Mouse (Mus musculus) cerebellum, postnatal 36 days (tissue): ENCODE data around the gene Lrrc8d.

Experiments
- DNase-seq, 2 experiments: peaks; one replicate each; pipeline ENCODE4 v3.0.0; 2021 to 2022; ENCODE audit warnings: mixed read lengths in 2 of 2

The Lrrc8d gene

GRCm38 (mm10) chr5:105821390-105821789 lies 121.6 kb downstream of the Lrrc8d start:
- DNase-seq: no peak

GRCm38 (mm10) chr5:105822521-105823498 lies 123.0 kb downstream of the Lrrc8d start:
- no peak for DNase-seq

GRCm38 (mm10) chr5:105824282-105824681 lies 124.5 kb downstream of the Lrrc8d start:
- no peak for DNase-seq

- DNase-seq: no peak
These were observed 125.1 kb downstream of the Lrrc8d start for GRCm38 (mm10) chr5:105824827-105825226.

GRCm38 (mm10) chr5:105826916-105827510 lies 127.2 kb downstream of the Lrrc8d start:
- DNase-seq: no peak

DNA sequence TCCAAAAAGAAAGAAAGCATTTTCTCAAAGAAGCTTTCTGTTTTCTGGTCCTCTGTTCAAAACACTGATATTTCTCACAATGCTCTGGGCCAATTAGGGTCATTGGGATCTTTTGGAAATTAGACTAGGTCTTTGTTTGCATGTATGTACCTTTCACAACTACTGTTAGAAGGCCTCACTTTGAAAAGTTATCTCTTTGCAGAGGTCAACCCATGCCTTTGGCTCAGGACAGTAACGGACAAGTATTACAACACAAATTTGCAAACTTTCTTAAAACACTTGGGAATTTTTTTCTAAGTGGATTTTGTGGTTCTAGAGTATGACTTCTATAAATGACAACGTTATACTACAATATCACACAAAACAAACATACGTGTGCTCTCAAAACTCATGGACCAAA lies 128.3 kb downstream of the Lrrc8d start:
- no peak for DNase-seq

GRCm38 (mm10) chr5:105829008-105829586 lies 129.3 kb downstream of the Lrrc8d start:
- no peak for DNase-seq

GRCm38 (mm10) chr5:105832140-105832539 lies 132.4 kb downstream of the Lrrc8d start:
- no peak for DNase-seq

- DNase-seq: no peak
These were observed 134.2 kb downstream of the Lrrc8d start for GRCm38 (mm10) chr5:105833923-105834322.

- DNase-seq: no peak
These were observed 136.2 kb downstream of the Lrrc8d start for GRCm38 (mm10) chr5:105836006-105836405.

DNA sequence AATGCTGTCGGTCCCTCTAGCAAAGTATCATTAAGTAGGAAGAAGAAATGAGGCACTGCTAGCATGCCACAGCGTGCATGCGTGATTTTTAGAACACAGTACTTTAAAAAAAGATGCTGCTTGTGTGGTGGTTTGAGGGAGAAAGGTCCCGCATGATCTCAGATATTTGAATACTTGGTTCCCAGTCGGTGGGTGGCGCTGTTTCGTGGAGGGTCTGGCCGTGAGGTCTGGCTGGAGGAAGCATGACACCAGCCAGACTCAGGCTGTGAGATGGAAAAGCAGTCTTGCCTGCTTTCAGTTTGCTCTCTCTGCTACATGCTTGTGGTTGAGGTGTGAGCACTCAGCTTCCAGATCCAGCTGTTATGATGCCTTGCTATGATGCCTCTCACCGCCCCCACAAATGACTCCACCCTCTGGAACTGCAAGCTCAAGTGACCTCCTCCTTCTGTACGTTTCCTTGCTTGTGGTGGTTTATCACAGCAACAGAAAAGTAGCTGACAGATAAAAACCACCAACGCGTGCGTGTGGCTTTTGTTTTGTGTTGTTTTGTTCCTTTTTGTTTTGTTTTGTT lies 140.1 kb downstream of the Lrrc8d start:
- no peak for DNase-seq

GRCm38 (mm10) chr5:105844044-105844753 lies 144.4 kb downstream of the Lrrc8d start:
- DNase-seq: no peak

- DNase-seq: no peak
These were observed 145.3 kb downstream of the Lrrc8d start for GRCm38 (mm10) chr5:105845041-105845440.

GRCm38 (mm10) chr5:105847726-105848125 lies 148.0 kb downstream of the Lrrc8d start:
- DNase-seq: no peak

- DNase-seq: no peak
These were observed 149.5 kb downstream of the Lrrc8d start for GRCm38 (mm10) chr5:105849222-105849621.

GRCm38 (mm10) chr5:105849643-105850042 lies 149.9 kb downstream of the Lrrc8d start:
- no peak for DNase-seq

- DNase-seq: no peak
These were observed 153.5 kb downstream of the Lrrc8d start for GRCm38 (mm10) chr5:105853271-105853670.

DNA sequence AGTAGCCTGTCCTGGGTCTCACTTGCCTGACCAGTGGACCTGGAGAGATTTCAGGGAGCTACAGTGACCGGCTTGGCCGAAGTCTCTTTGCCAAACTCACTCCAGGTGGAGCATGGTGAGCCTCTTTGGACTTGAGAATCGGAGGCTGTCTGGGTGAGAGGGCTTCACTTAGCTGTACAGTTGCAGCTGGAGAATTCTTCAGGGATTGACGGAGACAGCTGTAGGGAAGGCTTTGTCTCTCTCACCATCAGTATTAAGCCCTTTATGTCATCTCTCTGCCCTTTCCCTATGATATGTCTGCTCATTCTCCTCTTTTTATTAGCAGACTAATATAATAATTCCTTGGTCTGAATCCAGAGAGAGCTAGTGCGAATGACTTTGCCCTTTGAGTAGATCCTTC lies 157.7 kb downstream of the Lrrc8d start:
- no peak for DNase-seq

DNA sequence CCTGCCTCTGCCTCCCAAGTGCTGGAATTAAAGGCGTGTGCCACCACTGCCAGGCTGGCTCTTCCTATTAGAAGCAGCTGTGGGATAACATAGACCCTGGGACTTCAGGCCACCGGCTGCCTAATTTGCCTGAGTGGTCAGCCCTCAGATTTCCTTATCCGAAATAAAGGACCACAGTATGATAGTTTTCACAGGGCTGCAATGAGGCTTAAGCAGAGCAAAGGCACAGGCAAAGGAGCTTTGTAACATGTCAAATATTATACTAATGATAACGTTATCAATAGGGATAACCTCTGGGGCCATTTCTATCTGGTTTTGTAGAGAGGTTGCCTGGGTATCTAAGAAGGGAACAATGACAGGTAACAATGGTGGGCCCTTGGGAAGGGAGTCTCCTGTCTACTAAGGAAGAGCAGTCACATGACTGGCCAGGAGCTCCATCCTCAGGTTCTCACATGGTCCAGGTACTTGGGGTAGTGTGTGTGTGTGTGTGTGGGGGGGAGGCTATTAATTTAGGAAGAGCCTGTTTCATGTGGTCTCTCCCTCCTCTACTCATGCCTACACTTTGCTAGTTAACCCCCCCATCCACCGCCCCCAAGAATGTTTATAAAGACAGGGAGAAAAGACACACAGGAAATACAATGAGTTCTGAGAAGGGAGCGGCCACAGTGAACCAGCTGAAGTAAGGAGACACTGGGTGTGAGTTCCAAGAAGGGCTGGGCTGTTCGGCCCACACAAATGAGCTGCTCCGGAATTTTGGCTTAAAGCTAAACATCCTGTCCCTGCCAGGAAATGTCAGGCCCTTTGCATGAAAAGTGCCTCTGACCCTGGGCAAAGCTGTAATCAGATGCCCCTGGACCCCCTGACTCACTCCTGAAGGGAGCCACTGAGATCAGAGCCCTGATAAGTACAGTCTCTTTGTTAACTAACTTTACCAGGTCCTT lies 159.3 kb downstream of the Lrrc8d start:
- no peak for DNase-seq

DNA sequence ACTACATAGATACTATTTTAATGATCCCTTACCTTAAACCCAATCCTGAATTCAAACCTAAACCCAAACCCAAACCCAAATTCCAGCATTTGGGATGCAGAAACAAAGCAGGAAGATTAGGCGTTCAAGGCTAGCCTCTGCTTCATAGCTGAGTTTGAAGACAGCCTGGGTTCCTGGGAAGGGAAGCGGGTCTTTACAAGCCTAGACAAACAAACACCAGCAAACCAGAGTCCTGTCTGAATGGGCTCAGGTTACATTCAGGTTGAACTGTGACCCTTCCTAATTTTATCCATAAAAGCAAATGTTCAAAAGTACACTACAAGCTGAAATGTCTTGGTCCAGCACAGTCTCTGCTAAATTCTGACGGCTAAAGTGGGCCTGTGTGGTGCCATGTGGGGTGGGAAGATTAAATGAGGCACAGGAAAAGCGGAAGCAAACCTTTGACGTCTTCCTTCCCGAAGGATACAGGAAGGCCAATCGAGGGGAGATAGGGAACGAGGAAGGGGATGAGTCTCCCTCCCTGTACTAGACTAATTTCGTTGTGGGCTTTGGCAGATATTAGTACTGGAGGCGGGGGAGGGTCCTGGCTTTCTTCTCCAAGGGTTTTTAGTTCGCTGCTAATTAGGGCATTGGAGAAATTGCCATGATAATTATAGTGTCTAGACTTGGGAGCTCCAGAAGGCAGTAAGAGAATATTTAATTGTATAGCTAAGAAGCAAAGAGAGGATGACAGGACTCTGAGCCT lies 160.1 kb downstream of the Lrrc8d start:
- no peak for DNase-seq

DNA sequence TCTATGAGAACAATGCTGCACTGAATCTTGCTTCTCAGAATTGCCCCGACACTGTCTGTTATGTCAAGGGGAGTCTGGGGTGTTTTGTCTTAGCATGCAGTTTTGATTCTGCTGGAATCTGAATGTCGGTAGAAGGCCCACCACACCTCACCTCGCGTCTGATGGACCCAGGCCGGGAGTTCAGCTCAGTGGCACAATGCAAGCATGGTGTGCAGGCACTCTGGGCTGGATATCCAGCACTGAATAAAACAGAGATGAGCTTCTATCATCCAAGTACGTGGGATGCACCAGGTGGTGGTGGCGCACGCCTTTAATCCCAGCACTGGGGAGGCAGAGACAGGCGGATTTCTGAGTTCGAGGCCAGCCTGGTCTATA lies 160.7 kb downstream of the Lrrc8d start:
- DNase-seq: no peak
